Mouse (Mus musculus) forebrain, embryonic 11.5 days (tissue): ENCODE results near the gene Cd93. TPM values are rescaled to one million over a fixed set of nuclear protein-coding genes. Genes with fewer than 3 reads are reported as not detected.

Experiments
- ATAC-seq: fragments of 200-750 bp; cut with Nextera tagmentation; replicated peaks from 2 replicates; pipeline ENCODE4 v1.8.0; 2017; ENCODE audit warnings: moderate TSS enrichment; ENCODE audit not compliant: low FRiP score
- DNase-seq: peaks from one replicate; pipeline ENCODE4 v3.0.0-alpha.2; 2017; ENCODE audit warnings: low spot score
- H3K27ac ChIP-seq: fragments of 300-500 bp; sonication (generic); 2 replicates; pipeline ENCODE4 v1.5.1; 2014; ENCODE audit warnings: low read depth, low read length
- H3K27me3 ChIP-seq: fragments of 300-500 bp; sonication (generic); 2 replicates; pipeline ENCODE4 v1.6.1; 2014; ENCODE audit warnings: mild to moderate bottlenecking, low read length, mixed read lengths; ENCODE audit not compliant: control insufficient read depth, insufficient read depth
- H3K36me3 ChIP-seq: fragments of 300-500 bp; sonication (generic); 2 replicates; pipeline ENCODE4 v1.6.1; 2014; ENCODE audit warnings: mild to moderate bottlenecking, low read length, moderate library complexity, mixed read lengths; ENCODE audit not compliant: control insufficient read depth, insufficient read depth
- H3K4me1 ChIP-seq: fragments of 300-500 bp; sonication (generic); replicated peaks from 2 replicates; pipeline ENCODE4 v1.6.1; 2014; ENCODE audit warnings: low read length, mixed read lengths; ENCODE audit not compliant: control insufficient read depth, insufficient read depth
- H3K4me2 ChIP-seq: fragments of 300-500 bp; sonication (generic); 2 replicates; pipeline ENCODE4 v1.6.1; 2014; ENCODE audit warnings: low read depth, mild to moderate bottlenecking, low read length, moderate library complexity, mixed read lengths; ENCODE audit not compliant: severe bottlenecking
- H3K4me3 ChIP-seq: fragments of 300-500 bp; sonication (generic); 2 replicates; pipeline ENCODE4 v1.5.1; 2014; ENCODE audit warnings: low read depth, low read length
- H3K9ac ChIP-seq: fragments of 300-500 bp; sonication (generic); 2 replicates; pipeline ENCODE4 v1.6.1; 2014; ENCODE audit warnings: low read length
- H3K9me3 ChIP-seq: fragments of 300-500 bp; sonication (generic); 2 replicates; pipeline ENCODE4 v1.6.1; 2016; ENCODE audit warnings: low read length, mixed read lengths; ENCODE audit not compliant: control insufficient read depth
- WGBS: fragments of 180-500 bp; shearing (Covaris S2); extraction: QIAGEN DNeasy Blood & Tissue Kit; methylation state at CpG from one replicate; pipeline ENCODE4 v1.1.7; 2014; 5-methylcytosine and 5-hydroxymethylcytosine counted together
- polyA plus RNA-seq: library from polyadenylated mRNA; unstranded; fragments of >200 nt; fragmentation: Nextera tagmentation; extraction: Ambion mirVana; gene quantifications from 2 replicates; pipeline ENCODE4 v1.2.1, GENCODE M21; 2014

Cd93 gene
- polyA plus RNA-seq, 1 experiment from 2014 or later: 5.2 TPM

DNA sequence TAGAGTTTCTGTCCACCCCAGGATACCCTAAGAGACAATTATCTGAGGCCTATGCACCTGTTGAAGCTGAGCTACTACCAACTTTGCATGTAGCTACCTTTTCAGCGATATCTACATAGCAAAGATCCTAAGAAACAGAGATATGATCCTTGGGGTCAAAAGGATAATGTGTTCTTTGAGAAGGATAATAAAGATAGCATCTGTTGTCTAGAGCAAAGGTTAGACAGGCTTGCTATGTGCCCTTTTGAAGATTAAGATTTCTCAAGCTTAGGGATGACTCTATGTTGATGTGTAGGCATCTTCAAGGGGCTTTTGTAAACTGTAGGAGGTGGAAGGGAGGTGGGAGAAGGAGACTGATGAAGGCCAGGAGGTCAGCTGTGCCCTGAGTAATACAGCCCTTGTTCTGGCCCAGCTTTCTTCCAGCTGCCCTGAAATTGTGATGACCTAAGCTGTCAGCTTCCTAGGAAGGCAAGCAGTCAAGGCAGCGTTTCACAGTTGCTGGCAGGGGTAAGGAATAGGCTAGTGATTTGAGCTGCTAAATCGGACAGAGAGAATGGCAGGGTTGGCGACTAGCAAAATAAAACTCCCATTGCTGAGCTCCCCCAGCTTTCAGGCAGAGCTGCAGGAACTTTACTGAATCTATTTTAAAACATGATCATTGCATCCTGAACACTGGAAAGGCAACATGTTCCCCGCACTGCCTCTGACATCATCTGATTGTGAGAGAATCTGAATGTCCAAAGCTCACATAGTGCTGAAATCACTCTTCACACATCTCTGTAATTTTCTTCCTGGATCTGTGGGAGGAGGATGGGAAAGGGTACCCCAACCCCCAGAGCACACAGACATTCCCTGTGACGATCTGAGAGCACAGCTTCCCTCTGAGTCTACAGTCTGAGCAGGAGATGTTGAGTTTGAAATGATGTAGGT is 55.4 kb downstream of the Cd93 start:
- no peak for DNase-seq
- no peak overlapping the region for H3K27ac ChIP-seq
- no peaks in the 10 kb centered on the region for H3K4me1 ChIP-seq
- no peak overlapping the region for H3K4me2 ChIP-seq
- H3K27me3 ChIP-seq: no peaks in the 10 kb centered on the region
- no peaks in the 10 kb centered on the region for H3K36me3 ChIP-seq
- ATAC-seq: no peak
- WGBS: 79% methylated on average over 6 of the region's 6 CpGs
- H3K9me3 ChIP-seq: no peaks in the 10 kb centered on the region
- H3K4me3 ChIP-seq: no peak overlapping the region
- H3K9ac ChIP-seq: no peak overlapping the region

DNA sequence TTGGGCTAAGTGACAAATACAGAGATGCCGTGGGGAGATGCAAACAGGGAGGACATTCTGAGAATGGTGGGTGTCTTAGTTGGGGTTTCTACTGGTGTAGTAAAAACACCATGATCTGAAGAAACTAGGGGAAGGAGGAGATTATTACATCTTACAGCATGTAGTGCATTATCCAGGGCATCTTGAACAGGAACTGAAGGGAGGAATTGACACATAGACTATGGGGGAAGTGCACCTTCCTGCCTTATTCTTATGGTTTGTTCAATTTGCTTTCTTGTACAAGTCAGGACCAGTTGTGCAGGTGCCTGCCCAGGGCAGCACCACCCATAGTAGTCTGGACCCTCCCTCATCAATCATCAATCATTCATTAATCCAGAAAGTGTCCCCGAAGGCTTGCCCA is 56.4 kb downstream of the Cd93 start:
- H3K27me3 ChIP-seq: no peaks in the 10 kb centered on the region
- DNase-seq: no peak
- WGBS: 95% methylated on average over 2 of the region's 2 CpGs
- no peak for ATAC-seq
- no peak overlapping the region for H3K4me2 ChIP-seq
- no peaks in the 10 kb centered on the region for H3K36me3 ChIP-seq
- no peaks in the 10 kb centered on the region for H3K9me3 ChIP-seq
- H3K4me3 ChIP-seq: no peak overlapping the region
- H3K27ac ChIP-seq: no peak overlapping the region
- no peaks in the 10 kb centered on the region for H3K4me1 ChIP-seq
- no peak overlapping the region for H3K9ac ChIP-seq

Other genes starting within 250 kb of the Cd93 start
- 0.52 and 1.1 TPM in 2 replicates for gene Sstr4, start 48.2 kb downstream of the Cd93 start, polyA plus RNA-seq
- 4.9 and 6.0 TPM in 2 replicates for gene Thbd, start 35.4 kb downstream of the Cd93 start, polyA plus RNA-seq
- gene Nxt1, start 229.0 kb upstream of the Cd93 start, polyA plus RNA-seq: 134 and 151 TPM in 2 replicates
- gene Gzf1, start 237.5 kb upstream of the Cd93 start, polyA plus RNA-seq: 27.8 and 29.3 TPM in 2 replicates